In genomic region chr2:31346096-31346495, GRCm38 (mm10) we compare ENCODE assay signal across 9 mouse cellular contexts. TPM values are rescaled to one million over a fixed set of nuclear protein-coding genes. Genes with fewer than 3 reads are reported as not detected.
DNase-seq lines count a peak whose midpoint lies in the region; ATAC-seq and TF ChIP-seq lines count a peak whose summit lies in the region.
"Had no signal": no experiment of that assay in that cellular context is flagged by ENCODE, and none has a peak within 500 bp of the region (broad histone marks: within the 10 kb centered on the region; RNA-seq: fewer than 3 reads in every experiment).

No protein-coding gene starts in this region.

- H3K27me3 ChIP-seq in lung, postnatal 0 days (replicated peaks; ENCODE audit: insufficient read depth, low read length), result no peaks in the 10 kb centered on the region
- H3K27me3 ChIP-seq in intestine, postnatal 0 days (replicated peaks; ENCODE audit: control insufficient read depth, insufficient read depth, low read length), result no peaks in the 10 kb centered on the region

- H3K4me1 ChIP-seq in lung, postnatal 0 days (ENCODE audit: insufficient read depth, low read depth, low read length), result no peaks in the 10 kb centered on the region
- H3K4me1 ChIP-seq in intestine, postnatal 0 days (replicated peaks; ENCODE audit: control insufficient read depth, insufficient read depth, low read length), result no peaks in the 10 kb centered on the region

- no peaks in the 10 kb centered on the region for H3K36me3 ChIP-seq in lung, postnatal 0 days (ENCODE audit: insufficient read depth, low read length)
- no peaks in the 10 kb centered on the region for H3K36me3 ChIP-seq in intestine, postnatal 0 days (ENCODE audit: control insufficient read depth, insufficient read depth)

- no peak overlapping the region for H3K27ac ChIP-seq in lung, postnatal 0 days (ENCODE audit: low read length)
- no peak overlapping the region for H3K27ac ChIP-seq in intestine, postnatal 0 days (ENCODE audit: low read depth, low read length)

- intact Hi-C loops in gastrocnemius, postnatal 14 days (cut with DNase I; ENCODE audit: low total_unique reads), result no loop called here

- WGBS in lung, postnatal 0 days, result 37% methylated on average over 12 of the region's 12 CpGs
- WGBS in intestine, postnatal 0 days, result 26% methylated on average over 12 of the region's 12 CpGs

- H3K9me3 ChIP-seq in lung, postnatal 0 days (ENCODE audit: low read length), result no peaks in the 10 kb centered on the region
- H3K9me3 ChIP-seq in intestine, postnatal 0 days (ENCODE audit: control insufficient read depth), result no peaks in the 10 kb centered on the region

- peak; percentile 36 for DNase-seq in gastrocnemius, postnatal 14 days
- no peak for DNase-seq in gastrocnemius, adult 8-10 months (ENCODE audit: low spot score in 2 of 2)
- DNase-seq in B cell, adult 2 months, result peak; percentile 14 to 19
- peak; percentile 11 for DNase-seq in c-Kit-positive CD71-positive TER-119-positive erythroid progenitor cells, embryonic 14.5 days (ENCODE audit: low spot score)
- DNase-seq in lung, postnatal 0 days (ENCODE audit: low spot score), result peak; percentile 65
- peak; percentile 72 for DNase-seq in thymus, postnatal 4 days

- TF ChIP-seq EP300 in lung, postnatal 0 days (IDR thresholded peaks at IDR 0.05), result no peak

- ATAC-seq in lung, postnatal 0 days, result no peak
- no peak for ATAC-seq in intestine, postnatal 0 days
- no peak for ATAC-seq in megakaryocyte, adult 5-6 weeks (ENCODE audit: poor library complexity, severe bottlenecking)
- ATAC-seq: Patski had no signal

- no peak overlapping the region for H3K9ac ChIP-seq in lung, postnatal 0 days (replicated peaks; ENCODE audit: low read depth)
- H3K9ac ChIP-seq in intestine, postnatal 0 days (ENCODE audit: low read depth, low read length), result no peak overlapping the region

- H3K4me3 ChIP-seq in lung, postnatal 0 days (ENCODE audit: low read depth, low read length), result no peak overlapping the region
- H3K4me3 ChIP-seq in intestine, postnatal 0 days (ENCODE audit: low read depth, low read length), result no peak overlapping the region

- no peak for TF ChIP-seq CTCF in lung, postnatal 0 days (IDR thresholded peaks at IDR 0.05)
- no peak for TF ChIP-seq CTCF in intestine, postnatal 0 days (IDR thresholded peaks at IDR 0.05; ENCODE audit: low read depth)

- no peak overlapping the region for H3K4me2 ChIP-seq in lung, postnatal 0 days (replicated peaks; ENCODE audit: low read depth, low read length)
- no peak overlapping the region for H3K4me2 ChIP-seq in intestine, postnatal 0 days (replicated peaks; ENCODE audit: low read depth)

RNA-seq across cellular contexts. Expression of gene Hmcn2, which starts 31.9 kb away (rescaled TPM):
- 10 to 100 TPM; 44.0 to 45.2 TPM for total RNA-seq in gastrocnemius, postnatal 14 days (2021)
- total RNA-seq in gastrocnemius, adult 8-10 months (2022), result 10 to 100 TPM; 14.5 to 18.4 (median 17.5) TPM
- 1.1 and 1.3 TPM in 2 replicates for polyA plus RNA-seq in lung, postnatal 0 days (2015; fragmentation: Nextera tagmentation; extraction: Ambion mirVana)
- 5.5 and 8.1 TPM in 2 replicates for polyA plus RNA-seq in intestine, postnatal 0 days (2015; fragmentation: Nextera tagmentation; extraction: Ambion mirVana)
- total RNA-seq in megakaryocyte, adult 5-6 weeks (2015), result 0.02 TPM in 1 of 2 replicates, not detected in the other
- 0.26 TPM in 1 of 2 replicates, not detected in the other for total RNA-seq in megakaryocyte, adult 5-6 weeks (2017)

Comparison
In these comparisons a context has a peak if more than half of its experiments do, and no peak if none do; other contexts are left out.
1. DNase-seq: peak in gastrocnemius, postnatal 14 days (single experiment), B cell, adult 2 months (2 of 2), c-Kit-positive CD71-positive TER-119-positive erythroid progenitor cells, embryonic 14.5 days (single experiment), lung, postnatal 0 days (single experiment) and thymus, postnatal 4 days (single experiment); none in gastrocnemius, adult 8-10 months (0 of 2).
2. RNA of gene Hmcn2, which starts 31.9 kb away (total RNA-seq): 44.0 to 45.2 TPM in gastrocnemius, postnatal 14 days and 14.5 to 18.4 TPM in gastrocnemius, adult 8-10 months; 0.02 to 0.26 TPM in megakaryocyte, adult 5-6 weeks; every median in the first group is over 10 times any median in the second.